Mouse (Mus musculus) CH12.LX (cell line): ENCODE measurements around the gene Ankrd39.

Experiments
- CTCF ChIP-seq, 2 experiments: IDR thresholded peaks in 1 of 2; conservative IDR thresholded peaks in 1 of 2; 2 replicates each; pipeline ENCODE4 v1.5.1; 2011 to 2012; ENCODE audit warnings: low read depth in 2 of 2, low read length in 2 of 2, improper control_type of control experiment in 1 of 2, inconsistent platforms in 1 of 2, mild to moderate bottlenecking in 1 of 2, moderate library complexity in 1 of 2
- ETS1 ChIP-seq: conservative IDR thresholded peaks from 2 replicates; pipeline ENCODE4 v1.6.1; 2012; ENCODE audit warnings: low read depth, mild to moderate bottlenecking, inconsistent platforms, low read length, improper control_type of control experiment, moderate library complexity
- MXI1 ChIP-seq: IDR thresholded peaks from 2 replicates; pipeline ENCODE4 v1.6.1; 2011; ENCODE audit warnings: mild to moderate bottlenecking, low read depth, low read length, improper control_type of control experiment
- POLR2A ChIP-seq: IDR thresholded peaks from 2 replicates; pipeline ENCODE4 v1.6.1; 2011; ENCODE audit warnings: low read depth, mild to moderate bottlenecking, improper control_type of control experiment, low read length

DNA sequence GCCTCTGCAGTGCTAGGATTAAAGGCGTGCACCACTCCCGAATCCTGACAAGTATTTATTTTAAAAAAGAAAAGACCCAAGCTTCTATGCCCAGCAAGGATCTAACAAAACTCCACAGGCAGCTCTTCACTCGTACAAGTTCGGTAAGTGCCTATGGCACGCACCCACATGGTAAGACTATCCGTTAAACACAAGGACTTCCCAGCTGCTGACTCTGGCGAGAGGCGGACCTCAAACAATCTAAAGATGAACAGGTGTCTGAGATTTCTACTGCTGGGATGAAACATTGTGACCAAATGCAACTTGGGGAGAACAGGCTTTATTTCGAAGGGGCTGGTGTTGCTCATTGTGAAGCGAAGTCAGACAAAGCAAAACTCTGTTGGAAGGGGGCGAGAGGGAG is 7.1 kb downstream of the Ankrd39 start:
- TF ChIP-seq POLR2A (no peak), ETS1 (no peak), CTCF (conservative IDR thresholded peaks at IDR 0.05 in 1 of 2, IDR thresholded peaks at IDR 0.05 in 1 of 2; ENCODE audit: low read depth in 2 of 2, low read length in 2 of 2) (no peak), MXI1 (no peak)
